Mouse (Mus musculus) heart, embryonic 16.5 days (tissue): Measurements from ENCODE around the gene Plaur. TPM values are rescaled to one million over a fixed set of nuclear protein-coding genes. Genes with fewer than 3 reads are reported as not detected.
"Not testable (repeated sequence)": the region's sequence is repeated elsewhere in the genome, so short reads cannot be mapped to it uniquely, and the experiment has no call there.

ENCODE experiments used
- ATAC-seq: fragments of 200-750 bp; cut with Nextera tagmentation; replicated peaks from 2 replicates; pipeline ENCODE4 v1.8.0; 2017; ENCODE audit warnings: moderate number of reproducible peaks; ENCODE audit not compliant: insufficient read depth, low FRiP score; ENCODE audit errors: extremely low read depth
- H3K27ac ChIP-seq: fragments of 300-500 bp; sonication (generic); 2 replicates; pipeline ENCODE4 v1.5.1; 2014; ENCODE audit warnings: mild to moderate bottlenecking, low read length, control low read depth, moderate library complexity
- H3K27me3 ChIP-seq: fragments of 300-500 bp; sonication (generic); 2 replicates; pipeline ENCODE4 v1.6.1; 2014; ENCODE audit warnings: low read length, mixed read lengths; ENCODE audit not compliant: control insufficient read depth, insufficient read depth
- H3K36me3 ChIP-seq: fragments of 300-500 bp; sonication (generic); 2 replicates; pipeline ENCODE4 v1.6.1; 2014; ENCODE audit not compliant: control insufficient read depth, insufficient read depth
- H3K4me1 ChIP-seq: fragments of 300-500 bp; sonication (generic); 2 replicates; pipeline ENCODE4 v1.6.1; 2014; ENCODE audit warnings: low read length, mixed read lengths; ENCODE audit not compliant: control insufficient read depth, insufficient read depth
- H3K4me2 ChIP-seq: fragments of 300-500 bp; sonication (generic); 2 replicates; pipeline ENCODE4 v1.6.1; 2014; ENCODE audit warnings: low read depth, mild to moderate bottlenecking, control low read depth, low read length
- H3K4me3 ChIP-seq: fragments of 300-500 bp; sonication (generic); 2 replicates; pipeline ENCODE4 v1.5.1; 2014; ENCODE audit warnings: mild to moderate bottlenecking, control low read depth, low read length
- H3K9ac ChIP-seq: fragments of 300-500 bp; sonication (generic); 2 replicates; pipeline ENCODE4 v1.6.1; 2014; ENCODE audit warnings: low read length, control low read depth
- H3K9me3 ChIP-seq: fragments of 300-500 bp; sonication (generic); replicated peaks from 2 replicates; pipeline ENCODE4 v1.6.1; 2016; ENCODE audit warnings: low read length; ENCODE audit not compliant: control insufficient read depth
- WGBS: fragments of 180-500 bp; shearing (Covaris S2); extraction: QIAGEN DNeasy Blood & Tissue Kit; methylation state at CpG from one replicate; pipeline ENCODE4 v1.1.7; 2014; 5-methylcytosine and 5-hydroxymethylcytosine counted together
- polyA plus RNA-seq: library from polyadenylated mRNA; unstranded; fragments of >200 nt; fragmentation: Nextera tagmentation; extraction: Ambion mirVana; gene quantifications from 2 replicates; pipeline ENCODE4 v1.2.1, GENCODE M21; 2015

Plaur gene
- polyA plus RNA-seq, 1 experiment from 2014 or later, result 8.1 TPM

- Histone ChIP-seq H3K27ac (no peak overlapping the region), H3K4me2 (no peak overlapping the region), H3K27me3 (peaks cover 47% of the 10 kb centered on the region), H3K4me1 (peaks cover 5% of the 10 kb centered on the region; the same call in 1 of the 2 replicates), H3K9ac (no peak overlapping the region), H3K36me3 (no peaks in the 10 kb centered on the region), H3K9me3 (peaks cover 2% of the 10 kb centered on the region; the same call in 1 of the 2 replicates), H3K4me3 (no peak overlapping the region)
- ATAC-seq, result no peak
- 49% methylated on average over 18 of the region's 18 CpGs for WGBS
Measured at GRCm38 (mm10) chr7:24480121-24480941, 18.0 kb downstream of the Plaur start.

- peaks cover 54% of the 10 kb centered on the region for H3K27me3 ChIP-seq
- 12% methylated on average over 14 of the region's 14 CpGs for WGBS
- no peak overlapping the region; the same call in 1 of the 2 replicates for H3K9ac ChIP-seq
Measured at GRCm38 (mm10) chr7:24480986-24481473, 18.7 kb downstream of the Plaur start.

GRCm38 (mm10) chr7:24481474-24482207, 19.4 kb downstream of the Plaur start, which contains the start of gene Cadm4:
Gene Cadm4, plus strand, starts transcription at chr7:24482023.
- Histone ChIP-seq H3K9me3 (peaks cover 2% of the 10 kb centered on the region; the same call in 1 of the 2 replicates), H3K4me2 (peak within 1 kb of the TSS; percentile 97), H3K9ac (peak within 1 kb of the TSS; percentile 78), H3K27me3 (peaks cover 57% of the 10 kb centered on the region), H3K27ac (no peak within 1 kb of the TSS), H3K4me3 (peak within 1 kb of the TSS; percentile 75), H3K36me3 (no peaks in the 10 kb centered on the region), H3K4me1 (peaks cover 5% of the 10 kb centered on the region; the same call in 1 of the 2 replicates)
- peak; percentile 83 for ATAC-seq
- WGBS, result under 1% methylated on average over 78 of the region's 83 CpGs

More at GRCm38 (mm10) chr7:24480986-24481473, 18.7 kb downstream of the Plaur start:
- Histone ChIP-seq H3K4me1 (peaks cover 5% of the 10 kb centered on the region; the same call in 1 of the 2 replicates), H3K36me3 (no peaks in the 10 kb centered on the region), H3K4me3 (peak overlapping the region; percentile 75), H3K27ac (no peak overlapping the region), H3K4me2 (peak overlapping the region; percentile 97), H3K9me3 (peaks cover 2% of the 10 kb centered on the region; the same call in 1 of the 2 replicates)
- ATAC-seq, result no peak

GRCm38 (mm10) chr7:24482208-24483020, 20.1 kb downstream of the Plaur start:
- Histone ChIP-seq H3K27me3 (peaks cover 57% of the 10 kb centered on the region), H3K27ac (no peak overlapping the region), H3K4me2 (peak overlapping the region; percentile 97), H3K4me1 (peaks cover 8% of the 10 kb centered on the region), H3K9me3 (peaks cover 2% of the 10 kb centered on the region; the same call in 1 of the 2 replicates), H3K4me3 (peak overlapping the region; percentile 75), H3K9ac (peak overlapping the region; percentile 78), H3K36me3 (no peaks in the 10 kb centered on the region)
- WGBS, result 2% methylated on average over 35 of the region's 38 CpGs
- ATAC-seq, result 0 out of 2 replicates have a peak, but pooled peaks have one; percentile 12

GRCm38 (mm10) chr7:24483291-24483690, 21.0 kb downstream of the Plaur start:
- peaks cover 57% of the 10 kb centered on the region for H3K27me3 ChIP-seq
- H3K9me3 ChIP-seq, ATAC-seq, H3K36me3 ChIP-seq, H3K27ac ChIP-seq, H3K4me2 ChIP-seq, H3K4me1 ChIP-seq, H3K9ac ChIP-seq, H3K4me3 ChIP-seq: not testable (repeated sequence)
- 33% methylated on average over 6 of the region's 6 CpGs for WGBS

- H3K4me3 ChIP-seq, result no peak overlapping the region
- no peak overlapping the region for H3K9ac ChIP-seq
- ATAC-seq, result no peak
- no peak overlapping the region for H3K27ac ChIP-seq
- H3K36me3 ChIP-seq, result no peaks in the 10 kb centered on the region
- WGBS, result 74% methylated on average over 9 of the region's 9 CpGs
- no peak overlapping the region for H3K4me2 ChIP-seq
- peaks cover 8% of the 10 kb centered on the region for H3K4me1 ChIP-seq
- peaks cover 54% of the 10 kb centered on the region for H3K27me3 ChIP-seq
- H3K9me3 ChIP-seq, result no peaks in the 10 kb centered on the region
Measured at GRCm38 (mm10) chr7:24485481-24485880, 23.2 kb downstream of the Plaur start.

GRCm38 (mm10) chr7:24486654-24487130, 24.4 kb downstream of the Plaur start:
- Histone ChIP-seq H3K9me3 (no peaks in the 10 kb centered on the region), H3K4me2 (no peak overlapping the region), H3K27ac (no peak overlapping the region), H3K4me3 (no peak overlapping the region), H3K4me1 (peaks cover 5% of the 10 kb centered on the region), H3K36me3 (no peaks in the 10 kb centered on the region), H3K27me3 (peaks cover 42% of the 10 kb centered on the region), H3K9ac (no peak overlapping the region)
- WGBS, result 54% methylated on average over 9 of the region's 9 CpGs
- no peak for ATAC-seq

- Histone ChIP-seq H3K4me1 (peaks cover 3% of the 10 kb centered on the region; the same call in 1 of the 2 replicates), H3K27me3 (peaks cover 35% of the 10 kb centered on the region), H3K4me2 (no peak overlapping the region), H3K27ac (no peak overlapping the region), H3K9me3 (no peaks in the 10 kb centered on the region), H3K36me3 (no peaks in the 10 kb centered on the region), H3K9ac (no peak overlapping the region), H3K4me3 (no peak overlapping the region)
- 39% methylated on average over 3 of the region's 3 CpGs for WGBS
- no peak for ATAC-seq
Measured at GRCm38 (mm10) chr7:24487403-24487802, 25.1 kb downstream of the Plaur start.
